Mouse (Mus musculus) testis, adult 10 weeks (tissue): Measurements from ENCODE around the gene Baz1b. TPM values are rescaled to one million over a fixed set of nuclear protein-coding genes. Genes with fewer than 3 reads are reported as not detected.

ENCODE experiments used
- polyA plus RNA-seq: library from polyadenylated mRNA; stranded (reverse); fragments of 350-450 nt; fragmentation: Illumina TruSeq; extraction: RNeasy Lipid Tissue Mini Kit (QIAGEN cat#74804); gene quantifications from one replicate; pipeline ENCODE4 v1.2.3, GENCODE M21; 2014; ENCODE audit warnings: low read depth, low replicate concordance

Baz1b gene
- 17.9 TPM for polyA plus RNA-seq

DNA sequence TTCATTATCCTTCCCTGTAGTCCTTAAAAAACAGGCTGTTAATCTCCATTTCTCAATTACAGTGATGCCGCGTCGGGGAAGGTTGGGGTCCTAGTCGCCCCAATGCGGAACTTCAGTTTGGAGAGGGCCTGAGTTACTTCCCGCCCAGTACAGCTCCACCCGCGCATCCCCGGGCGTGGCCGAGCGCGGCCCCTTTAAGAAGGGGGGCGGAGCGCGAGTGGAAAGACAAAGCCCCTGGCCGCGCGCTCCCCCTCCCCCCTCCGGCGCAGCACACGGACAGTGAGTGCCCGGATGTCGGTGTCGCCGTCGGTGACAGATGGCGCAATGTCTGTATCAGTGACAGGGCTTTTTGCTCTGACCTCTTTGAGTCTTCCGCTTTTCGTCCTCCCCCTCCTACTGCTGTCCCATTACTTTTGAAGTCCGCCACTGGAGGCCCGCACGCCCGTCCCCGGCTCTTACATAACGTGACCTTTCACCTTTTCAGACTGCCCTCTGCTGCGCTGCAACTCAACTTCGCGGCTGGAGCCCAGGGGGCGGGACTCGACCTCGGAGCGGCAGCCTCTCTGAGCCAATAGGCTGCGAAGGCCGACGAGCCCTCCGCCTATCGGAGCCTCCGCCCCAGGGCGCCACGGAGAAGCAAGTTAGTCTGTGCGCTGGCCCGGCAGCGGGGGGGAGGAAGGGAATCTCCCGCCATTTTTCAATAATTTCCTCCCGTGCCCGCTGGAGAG, at the start of gene Baz1b:
Gene Baz1b, plus strand, starts transcription at position 644 of the 728 bp plus-strand sequence.

DNA sequence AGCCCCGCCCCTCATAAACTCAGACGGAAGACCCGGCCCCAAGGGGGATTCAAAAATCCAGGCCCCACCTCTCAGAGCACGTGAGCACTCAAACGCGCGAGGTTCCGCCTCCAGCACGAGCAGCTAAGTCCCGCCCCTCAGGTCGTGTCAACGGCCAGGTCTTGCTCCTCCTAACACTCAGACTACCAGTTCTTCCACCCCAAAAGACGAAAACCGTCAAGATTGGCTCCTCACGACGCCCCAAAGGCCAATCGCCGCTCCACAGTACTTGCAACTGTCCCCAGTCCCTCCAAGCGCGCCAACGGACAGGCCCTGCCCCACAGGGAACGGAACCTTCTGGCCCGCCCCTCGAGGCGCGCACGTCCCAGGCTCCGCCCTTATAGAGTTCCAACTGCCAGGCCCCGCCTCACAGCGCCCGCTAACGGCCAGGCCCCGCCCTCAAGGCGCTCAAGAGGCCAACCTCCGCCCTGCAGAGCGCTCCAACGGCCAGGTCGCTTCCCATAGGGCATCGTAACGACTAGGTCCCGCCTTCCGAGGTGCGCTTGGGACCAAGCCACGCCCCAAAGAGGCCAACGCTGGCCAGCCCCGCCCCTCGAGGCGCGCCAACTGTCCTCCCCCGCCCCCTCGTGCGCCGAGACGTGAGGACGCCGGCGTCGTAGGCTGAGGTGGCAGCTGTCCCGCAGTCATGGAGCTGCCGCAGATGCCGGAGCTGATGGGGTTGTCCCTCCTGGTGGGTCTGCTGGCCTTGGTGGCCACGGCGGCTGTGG, 37.8 kb upstream of the Baz1b start, which contains the start of gene Tbl2:
Gene Tbl2, plus strand, starts transcription at position 605 of the 767 bp plus-strand sequence.

DNA sequence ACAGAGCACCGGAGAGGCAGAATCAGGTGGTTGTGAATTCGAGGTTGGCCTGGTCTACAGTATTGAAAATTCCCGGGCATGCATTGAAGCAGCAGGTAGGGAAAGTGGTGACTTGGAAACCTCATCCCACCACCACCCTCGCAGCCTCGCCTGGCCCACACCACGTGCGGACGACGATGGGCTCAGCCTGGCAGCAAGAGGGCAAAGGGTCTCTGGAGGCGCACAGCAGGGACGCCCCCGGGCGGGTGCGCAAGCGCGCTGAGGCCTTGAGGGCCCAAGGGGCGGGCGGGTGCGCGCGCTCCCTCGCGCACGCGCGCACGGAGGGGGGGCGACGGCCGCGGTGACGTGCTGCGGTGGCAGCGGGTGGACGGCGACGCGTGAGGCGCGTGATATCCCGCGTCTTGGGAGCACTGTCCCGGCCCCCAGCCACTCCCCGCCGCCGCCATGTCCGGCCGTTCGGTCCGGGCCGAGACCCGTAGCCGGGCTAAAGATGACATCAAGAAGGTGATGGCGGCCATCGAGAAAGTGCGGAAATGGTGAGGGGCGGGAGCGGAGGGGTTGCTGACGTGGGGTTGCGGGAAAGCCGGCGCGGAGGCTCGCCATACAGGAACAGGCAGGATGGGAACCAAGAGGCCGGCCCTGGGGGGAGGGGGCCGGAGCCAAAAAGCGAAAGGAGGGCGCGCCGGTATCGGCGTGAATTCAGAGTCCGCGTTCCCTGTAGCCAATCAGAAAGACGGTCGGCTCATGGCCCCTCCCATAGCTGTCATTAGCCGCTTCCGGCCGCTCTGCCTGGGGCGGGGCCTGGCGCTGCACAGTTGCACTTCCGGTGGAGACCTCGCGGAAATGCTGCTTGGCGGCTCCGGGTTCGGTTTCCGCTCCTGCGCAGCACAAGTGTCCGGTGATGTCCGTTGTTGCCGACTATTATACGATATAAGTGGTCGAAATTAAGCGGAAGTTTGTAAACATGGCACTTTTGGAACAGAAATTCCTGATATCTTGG, 18.7 kb upstream of the Baz1b start, which contains the start of gene Bcl7b:
Gene Bcl7b, plus strand, starts transcription at position 221 of the 1,000 bp plus-strand sequence.

DNA sequence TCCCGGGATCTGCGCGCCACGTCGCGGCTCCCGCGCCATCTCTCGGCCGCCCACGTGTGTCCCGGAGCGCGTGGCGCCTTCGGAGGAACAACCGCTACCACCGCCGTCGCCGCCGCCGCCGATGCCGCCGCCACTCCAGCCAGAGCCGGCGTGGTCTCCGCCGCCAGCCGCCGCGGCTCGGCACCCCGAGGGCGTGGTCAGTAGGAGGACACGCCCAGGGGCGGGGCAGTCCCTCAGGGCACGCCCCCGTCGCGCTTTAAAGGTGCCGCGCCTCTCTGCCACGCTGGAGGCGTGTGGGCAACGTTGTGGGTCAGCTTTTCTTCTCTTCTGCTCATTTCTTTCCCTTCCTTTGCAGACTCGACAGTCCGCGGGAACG, 64.0 kb downstream of the Baz1b start, which contains the start of gene Fzd9:
Gene Fzd9, minus strand, starts transcription at position 152 of the 376 bp plus-strand sequence.

Other genes with a start within 250 kb of the Baz1b start
- not detected for gene Cldn4, start 240.3 kb upstream of the Baz1b start, polyA plus RNA-seq
- gene Cldn3, start 201.1 kb upstream of the Baz1b start, polyA plus RNA-seq: not detected
- 7.4 TPM for gene Abhd11, start 178.1 kb upstream of the Baz1b start, polyA plus RNA-seq
- not detected for gene Stx1a, start 163.8 kb upstream of the Baz1b start, polyA plus RNA-seq
- 10.2 TPM for gene Dnajc30, start 123.1 kb upstream of the Baz1b start, polyA plus RNA-seq
- 9.1 TPM for gene Bud23, start 122.3 kb upstream of the Baz1b start, polyA plus RNA-seq
- not detected for gene Vps37d, start 109.0 kb upstream of the Baz1b start, polyA plus RNA-seq
- gene Mlxipl, start 97.4 kb upstream of the Baz1b start, polyA plus RNA-seq: 1.1 TPM
- 12.1 TPM for gene Tbl2, start 37.6 kb upstream of the Baz1b start, polyA plus RNA-seq
- 13.1 TPM for gene Bcl7b, start 19.0 kb upstream of the Baz1b start, polyA plus RNA-seq
- gene Fzd9, start 64.0 kb downstream of the Baz1b start, polyA plus RNA-seq: 0.08 TPM
- 8.4 TPM for gene Fkbp6, start 162.8 kb downstream of the Baz1b start, polyA plus RNA-seq
- not detected for gene Trim50, start 166.0 kb downstream of the Baz1b start, polyA plus RNA-seq
- gene Nsun5, start 182.7 kb downstream of the Baz1b start, polyA plus RNA-seq: 1.9 TPM
- gene Pom121, start 207.3 kb downstream of the Baz1b start, polyA plus RNA-seq: 8.2 TPM